Mouse (Mus musculus) lung, adult 2 months (tissue): ENCODE measurements around the gene Ctps.

Experiments used
- CTCF ChIP-seq: fragments of 200-500 bp; IDR thresholded peaks from 2 replicates; pipeline ENCODE4 v1.5.1; 2011; ENCODE audit warnings: mild to moderate bottlenecking, low read length, control low read depth; ENCODE audit not compliant: insufficient read depth
- POLR2A ChIP-seq: fragments of 200-500 bp; IDR thresholded peaks from 2 replicates; pipeline ENCODE4 v1.6.1; 2011; ENCODE audit warnings: low read depth, mild to moderate bottlenecking, control low read depth, low read length, borderline replicate concordance; ENCODE audit errors: extremely low read depth

GRCm38 (mm10) chr4:120601774-120602173, 31.7 kb upstream of the Ctps start:
- TF ChIP-seq CTCF, result no peak
- no peak for TF ChIP-seq POLR2A
